Mouse (Mus musculus) brain, embryonic 14.5 days (tissue): ENCODE results near the gene Runx2.

ENCODE experiments used
- CTCF ChIP-seq: fragments of 200-500 bp; IDR thresholded peaks from 2 replicates; pipeline ENCODE4 v1.5.1; 2012; ENCODE audit warnings: inconsistent platforms, mild to moderate bottlenecking, moderate library complexity, borderline replicate concordance; ENCODE audit not compliant: insufficient read depth, insufficient read length; ENCODE audit errors: extremely low read depth
- POLR2A ChIP-seq: fragments of 200-500 bp; IDR thresholded peaks from 2 replicates; pipeline ENCODE4 v1.6.1; 2012; ENCODE audit warnings: mild to moderate bottlenecking, inconsistent platforms, borderline replicate concordance; ENCODE audit not compliant: poor library complexity, insufficient read depth, insufficient read length, severe bottlenecking; ENCODE audit errors: extremely low read depth

- TF ChIP-seq POLR2A (no peak), CTCF (no peak)
These were observed 236.8 kb downstream of the Runx2 start for GRCm38 (mm10) chr17:44577791-44578190.
